Mouse (Mus musculus): ENCODE measurements around the gene Myb.

Gene Myb

DNA sequence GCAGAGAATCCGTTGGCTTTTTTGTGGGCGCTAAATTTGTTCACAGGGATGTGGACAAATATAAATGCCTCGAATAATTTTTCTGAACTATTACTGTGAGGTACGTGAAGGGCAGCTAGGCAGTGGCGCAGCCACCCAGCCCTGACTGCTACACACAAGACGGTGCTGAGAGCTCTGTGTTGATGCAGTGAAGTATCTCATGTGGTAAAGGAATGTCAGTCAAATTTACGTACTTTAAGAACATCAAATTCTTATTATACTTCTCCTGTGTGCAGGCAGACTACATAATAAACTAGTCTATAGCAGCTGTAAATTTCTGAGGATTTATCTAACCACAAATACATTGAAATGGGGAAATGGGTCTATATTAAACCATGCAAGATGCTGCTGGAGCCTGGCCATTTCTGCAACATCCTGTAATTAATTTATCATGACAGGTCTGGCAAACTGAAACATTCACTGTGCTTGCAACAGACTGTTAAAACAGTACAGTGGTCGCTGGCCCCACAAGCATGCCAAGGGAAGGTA lies 77.3 kb downstream of the Myb start:
- in situ Hi-C loops (cut with MseI, MboI), result no loop called here

- in situ Hi-C loops (cut with MseI, MboI), result no loop called here
These were observed 78.3 kb downstream of the Myb start for GRCm38 (mm10) chr10:21082447-21082846.

DNA sequence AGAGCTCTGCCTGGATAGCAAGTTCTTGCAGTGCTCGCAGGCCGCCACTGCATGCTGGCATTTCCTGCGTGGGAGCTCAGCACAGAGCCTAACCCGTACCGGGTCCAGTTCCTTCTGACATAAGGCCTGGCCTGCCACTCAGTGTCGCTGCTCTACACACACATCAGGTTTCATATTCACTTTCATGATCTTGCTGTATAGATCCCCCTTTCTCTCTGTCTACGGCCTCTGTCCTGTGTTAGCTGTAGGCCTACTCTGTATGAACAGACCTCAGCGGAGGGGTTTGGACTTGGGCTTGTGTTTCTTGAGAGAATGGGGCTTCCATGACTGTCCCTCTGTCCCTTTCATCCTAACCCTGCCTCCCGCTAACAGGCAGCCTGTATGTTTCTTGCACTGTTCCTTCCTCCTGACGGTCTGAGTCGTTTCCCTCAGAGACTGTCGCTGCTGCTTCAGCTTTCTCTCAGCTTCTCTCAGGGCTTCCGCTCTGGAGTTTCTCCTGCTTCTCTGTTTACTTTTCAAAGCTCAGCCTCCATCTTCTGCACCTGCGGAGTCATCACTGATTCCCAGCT lies 83.5 kb downstream of the Myb start:
- in situ Hi-C loops (cut with MseI, MboI), result no loop called here

GRCm38 (mm10) chr10:21076731-21077130 lies 84.1 kb downstream of the Myb start:
- in situ Hi-C loops (cut with MseI, MboI), result no loop called here

DNA sequence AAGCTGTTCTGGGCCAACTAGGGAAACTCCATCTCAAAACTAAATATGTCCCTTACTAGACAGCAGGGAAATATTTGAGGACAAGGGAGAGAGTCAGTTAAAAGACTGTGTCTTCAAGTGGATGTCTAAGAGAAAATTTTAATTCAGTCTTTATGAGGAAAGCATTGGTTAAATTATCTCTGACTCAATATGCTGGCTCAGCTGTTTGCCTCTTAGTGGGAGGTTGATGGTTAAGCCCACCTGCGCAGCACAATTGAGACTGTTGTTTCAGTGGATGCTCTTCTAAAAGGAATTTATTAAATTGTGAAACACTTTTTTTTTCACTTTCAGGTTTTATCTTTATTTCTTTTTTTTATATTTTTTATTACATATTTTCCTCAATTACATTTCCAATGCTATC lies 84.6 kb downstream of the Myb start:
- in situ Hi-C loops (cut with MseI, MboI), result no loop called here
